Mouse (Mus musculus): Measurements from ENCODE around the gene Reps2. TPM values are rescaled to one million over a fixed set of nuclear protein-coding genes. Genes with fewer than 3 reads are reported as not detected.

Gene Reps2
- total RNA-seq, 4 experiments from 2014 or later, result 0.41 to 0.88 (median 0.83) TPM

Other genes with a start within 250 kb of the Reps2 start
- 10 to 100 TPM; 83.0 to 90.3 (median 86.6) TPM for gene Rbbp7, start 116.8 kb upstream of the Reps2 start, total RNA-seq (2022)
- gene Txlng, start 185.8 kb upstream of the Reps2 start, total RNA-seq (2022), result 10 to 100 TPM in 1 of 4 experiments, 1 to 10 TPM in 3; 7.1 to 10.9 (median 7.8) TPM
- gene Syap1, start 244.8 kb upstream of the Reps2 start, total RNA-seq (2022), result 10 to 100 TPM; 21.8 to 30.5 (median 24.9) TPM

Data from gastrocnemius, adult 8-10 months (tissue).